Mouse (Mus musculus): ENCODE results near the gene Xpnpep1. TPM values are rescaled to one million over a fixed set of nuclear protein-coding genes. Genes with fewer than 3 reads are reported as not detected.

Xpnpep1 gene
- polyA plus RNA-seq, 1 experiment from 2014 or later: 146 TPM

DNA sequence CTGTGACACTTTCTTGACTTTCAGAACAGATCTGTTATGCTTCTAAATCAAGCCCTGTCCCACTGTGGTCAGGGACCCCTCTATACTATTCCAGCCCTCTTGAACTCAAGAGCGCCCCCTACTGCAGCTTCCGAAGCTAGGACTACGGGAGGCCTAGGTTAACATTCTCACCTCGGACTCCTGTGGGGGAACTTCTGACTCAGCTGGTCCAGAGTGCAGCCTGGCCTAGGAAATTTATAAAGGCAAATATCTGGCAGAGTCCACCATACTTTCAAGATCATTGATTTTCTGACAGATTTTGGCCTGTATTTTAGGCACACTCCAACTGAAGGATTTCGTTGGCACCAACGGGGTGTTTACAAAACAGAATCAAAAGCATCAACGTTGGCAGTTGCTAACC, 11.0 kb downstream of the Xpnpep1 start:
- no peak overlapping the region for H3K4me3 ChIP-seq
- no peaks in the 10 kb centered on the region for H3K27me3 ChIP-seq
- 86% methylated on average over 7 of the region's 7 CpGs for WGBS
- no peak overlapping the region for H3K27ac ChIP-seq
- H3K4me1 ChIP-seq: no peaks in the 10 kb centered on the region
- ATAC-seq (ENCODE audit: insufficient number of reproducible peaks, insufficient read depth, low FRiP score, low TSS enrichment, low read depth): no peak
- H3K9ac ChIP-seq: no peak overlapping the region
- no peak overlapping the region for H3K4me2 ChIP-seq
- no peaks in the 10 kb centered on the region; the same call in 1 of the 2 replicates for H3K9me3 ChIP-seq
- H3K36me3 ChIP-seq: peaks cover 59% of the 10 kb centered on the region

DNA sequence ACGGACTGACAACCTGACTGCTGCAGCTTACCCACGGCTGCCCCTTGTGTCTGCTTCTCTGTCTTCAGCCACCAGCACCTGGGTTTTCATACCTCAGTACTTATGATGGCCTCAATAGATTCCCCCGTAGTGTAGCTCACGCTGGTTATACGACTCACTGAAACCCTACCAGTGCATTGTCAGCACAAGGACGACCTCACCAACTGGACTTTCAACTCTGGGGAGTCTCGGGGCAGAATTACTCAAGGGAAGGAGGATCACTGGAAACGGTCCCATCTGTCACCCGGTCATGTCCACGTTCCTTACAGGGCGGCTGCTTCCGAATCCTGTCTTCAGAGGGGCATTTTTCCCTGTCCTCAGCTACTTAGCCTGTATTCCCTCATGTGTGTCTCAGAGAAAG, 11.8 kb downstream of the Xpnpep1 start:
- H3K9me3 ChIP-seq: no peaks in the 10 kb centered on the region; the same call in 1 of the 2 replicates
- WGBS: 92% methylated on average over 12 of the region's 12 CpGs
- no peak for ATAC-seq (ENCODE audit: insufficient number of reproducible peaks, insufficient read depth, low FRiP score, low TSS enrichment, low read depth)
- no peak overlapping the region for H3K9ac ChIP-seq
- H3K4me2 ChIP-seq: no peak overlapping the region
- H3K4me3 ChIP-seq: no peak overlapping the region
- H3K36me3 ChIP-seq: peaks cover 67% of the 10 kb centered on the region
- no peaks in the 10 kb centered on the region for H3K27me3 ChIP-seq
- no peaks in the 10 kb centered on the region for H3K4me1 ChIP-seq
- H3K27ac ChIP-seq: no peak overlapping the region

DNA sequence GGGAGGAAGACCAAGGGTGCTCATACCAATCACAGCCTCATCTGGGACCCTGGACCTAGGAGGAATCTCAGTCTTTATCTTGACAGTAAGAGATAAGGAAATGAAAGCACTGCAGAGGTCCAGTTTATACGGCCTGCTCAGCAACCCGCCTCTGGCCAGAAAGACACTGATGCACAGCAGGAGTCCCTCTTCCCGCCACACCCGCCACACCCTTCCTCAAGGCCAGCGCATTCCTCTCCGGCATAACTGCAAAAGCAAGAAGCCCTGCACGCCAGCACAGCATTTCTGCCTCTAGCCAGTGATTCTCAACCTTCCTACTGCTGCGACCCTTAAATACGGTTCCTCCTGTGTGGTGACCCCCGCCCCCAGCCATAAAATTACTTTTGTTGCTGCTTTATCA, 16.8 kb downstream of the Xpnpep1 start:
- H3K36me3 ChIP-seq: peaks cover 66% of the 10 kb centered on the region
- no peak overlapping the region for H3K9ac ChIP-seq
- no peak for ATAC-seq (ENCODE audit: insufficient number of reproducible peaks, insufficient read depth, low FRiP score, low TSS enrichment, low read depth)
- H3K4me3 ChIP-seq: no peak overlapping the region
- WGBS: 75% methylated on average over 10 of the region's 10 CpGs
- no peak overlapping the region for H3K4me2 ChIP-seq
- H3K4me1 ChIP-seq: peaks cover 3% of the 10 kb centered on the region
- H3K27me3 ChIP-seq: no peaks in the 10 kb centered on the region
- no peaks in the 10 kb centered on the region for H3K9me3 ChIP-seq
- no peak overlapping the region for H3K27ac ChIP-seq

- Histone ChIP-seq H3K4me3 (no peak overlapping the region), H3K36me3 (peaks cover 60% of the 10 kb centered on the region), H3K9me3 (no peaks in the 10 kb centered on the region), H3K4me2 (no peak overlapping the region), H3K27me3 (no peaks in the 10 kb centered on the region), H3K9ac (no peak overlapping the region), H3K4me1 (peaks cover 7% of the 10 kb centered on the region), H3K27ac (no peak overlapping the region)
- 86% methylated on average over 8 of the region's 8 CpGs for WGBS
- ATAC-seq (ENCODE audit: insufficient number of reproducible peaks, insufficient read depth, low FRiP score, low TSS enrichment, low read depth): no peak
These were observed 17.9 kb downstream of the Xpnpep1 start for GRCm38 (mm10) chr19:53022037-53022614.

GRCm38 (mm10) chr19:53021537-53021936, 18.5 kb downstream of the Xpnpep1 start:
- no peak overlapping the region for H3K27ac ChIP-seq
- H3K27me3 ChIP-seq: no peaks in the 10 kb centered on the region
- WGBS: 61% methylated on average over 10 of the region's 10 CpGs
- no peak overlapping the region for H3K9ac ChIP-seq
- H3K4me2 ChIP-seq: no peak overlapping the region
- no peaks in the 10 kb centered on the region for H3K9me3 ChIP-seq
- no peak overlapping the region for H3K4me3 ChIP-seq
- ATAC-seq (ENCODE audit: insufficient number of reproducible peaks, insufficient read depth, low FRiP score, low TSS enrichment, low read depth): no peak
- peaks cover 7% of the 10 kb centered on the region for H3K4me1 ChIP-seq
- peaks cover 56% of the 10 kb centered on the region for H3K36me3 ChIP-seq

DNA sequence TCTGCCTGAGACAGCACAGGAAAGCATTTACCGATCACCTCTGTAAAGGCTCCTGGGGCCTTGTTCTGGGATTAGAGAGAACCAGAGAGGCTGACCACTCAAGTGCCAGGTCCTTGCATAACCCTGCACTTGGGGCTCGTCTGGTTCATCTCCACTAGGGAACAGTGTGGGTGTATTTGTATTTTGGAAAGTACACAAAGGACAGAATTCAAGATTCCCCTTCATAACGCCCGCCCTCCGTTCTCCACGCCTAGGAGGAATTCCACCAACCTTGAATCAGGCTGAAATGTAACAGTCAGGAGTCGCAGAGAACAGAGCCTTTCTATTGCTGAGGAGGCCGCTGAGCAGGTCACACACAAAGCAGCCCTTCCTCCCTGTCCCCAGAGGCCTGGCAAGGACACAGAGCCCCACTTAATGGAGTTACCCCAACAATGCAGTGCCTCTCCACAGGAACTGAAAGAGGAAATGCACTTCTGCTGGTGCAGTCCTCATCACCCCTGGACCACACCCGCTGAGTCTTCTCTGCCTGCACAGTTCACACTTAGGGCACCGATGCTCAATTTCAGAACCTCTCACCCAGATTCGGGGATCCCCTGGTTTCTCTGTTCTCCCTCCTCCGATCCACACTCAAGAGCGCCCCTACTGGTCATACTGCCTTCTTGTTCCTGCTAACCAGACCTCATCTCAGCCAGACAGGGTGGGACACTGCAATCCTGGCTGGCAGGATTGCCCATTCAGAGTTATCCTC, 20.1 kb downstream of the Xpnpep1 start:
- Histone ChIP-seq H3K4me3 (no peak overlapping the region), H3K9me3 (no peaks in the 10 kb centered on the region), H3K36me3 (peaks cover 53% of the 10 kb centered on the region), H3K27me3 (no peaks in the 10 kb centered on the region), H3K4me1 (peaks cover 19% of the 10 kb centered on the region), H3K4me2 (no peak overlapping the region), H3K9ac (no peak overlapping the region), H3K27ac (no peak overlapping the region)
- 70% methylated on average over 13 of the region's 13 CpGs for WGBS
- ATAC-seq (ENCODE audit: insufficient number of reproducible peaks, insufficient read depth, low FRiP score, low TSS enrichment, low read depth): no peak

DNA sequence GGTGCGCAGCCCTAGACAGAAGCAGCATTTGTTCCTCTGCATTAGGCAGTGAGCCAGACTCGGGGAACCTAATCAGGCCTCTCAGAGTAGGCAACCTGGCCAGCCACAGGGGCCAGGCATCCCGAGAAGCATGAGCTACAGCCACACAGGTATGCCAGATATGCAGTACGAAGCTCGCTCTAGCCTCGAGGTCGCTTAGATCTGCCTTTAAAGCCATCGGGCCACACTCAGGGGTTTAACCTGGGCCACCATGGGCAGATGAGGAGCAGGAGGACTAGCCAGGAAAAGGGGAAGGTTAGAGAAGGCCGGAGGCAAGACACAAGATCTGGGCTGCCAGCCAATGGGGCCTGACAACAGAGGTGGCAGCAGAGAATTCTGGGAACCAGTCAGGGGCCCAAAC, 22.1 kb downstream of the Xpnpep1 start:
- H3K4me3 ChIP-seq: no peak overlapping the region
- no peak overlapping the region for H3K27ac ChIP-seq
- 0 out of 2 replicates have a peak overlapping the region, but pooled peaks have one; percentile 12 for H3K9ac ChIP-seq
- WGBS: 81% methylated on average over 9 of the region's 9 CpGs
- no peak overlapping the region for H3K4me2 ChIP-seq
- ATAC-seq (ENCODE audit: insufficient number of reproducible peaks, insufficient read depth, low FRiP score, low TSS enrichment, low read depth): no peak
- no peaks in the 10 kb centered on the region for H3K9me3 ChIP-seq
- no peaks in the 10 kb centered on the region for H3K27me3 ChIP-seq
- peaks cover 35% of the 10 kb centered on the region for H3K36me3 ChIP-seq
- peaks cover 28% of the 10 kb centered on the region for H3K4me1 ChIP-seq

DNA sequence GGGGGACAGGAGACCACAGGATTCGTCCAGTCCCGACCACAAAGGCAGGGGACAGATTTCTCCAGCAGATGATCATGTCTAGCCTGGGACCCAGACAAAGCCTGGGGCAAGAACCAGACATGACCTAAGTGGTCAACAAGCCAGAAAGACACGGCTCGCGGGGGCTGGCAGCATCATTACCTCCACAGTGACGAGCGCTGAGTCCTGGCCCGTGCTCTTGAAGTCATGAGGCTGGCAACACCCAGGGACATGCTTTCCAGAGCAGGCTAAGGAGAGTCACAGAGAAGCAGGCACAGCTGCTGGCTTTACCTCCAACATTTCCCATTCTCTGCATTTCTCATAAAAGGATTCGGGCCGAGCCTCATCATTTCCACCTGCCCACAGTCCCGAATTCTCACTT, 22.8 kb downstream of the Xpnpep1 start:
- H3K9ac ChIP-seq: no peak overlapping the region
- H3K4me1 ChIP-seq: peaks cover 35% of the 10 kb centered on the region
- WGBS: 77% methylated on average over 11 of the region's 11 CpGs
- ATAC-seq (ENCODE audit: insufficient number of reproducible peaks, insufficient read depth, low FRiP score, low TSS enrichment, low read depth): no peak
- H3K27ac ChIP-seq: no peak overlapping the region
- no peaks in the 10 kb centered on the region for H3K9me3 ChIP-seq
- no peaks in the 10 kb centered on the region for H3K27me3 ChIP-seq
- H3K4me3 ChIP-seq: no peak overlapping the region
- H3K4me2 ChIP-seq: no peak overlapping the region
- peaks cover 28% of the 10 kb centered on the region for H3K36me3 ChIP-seq

DNA sequence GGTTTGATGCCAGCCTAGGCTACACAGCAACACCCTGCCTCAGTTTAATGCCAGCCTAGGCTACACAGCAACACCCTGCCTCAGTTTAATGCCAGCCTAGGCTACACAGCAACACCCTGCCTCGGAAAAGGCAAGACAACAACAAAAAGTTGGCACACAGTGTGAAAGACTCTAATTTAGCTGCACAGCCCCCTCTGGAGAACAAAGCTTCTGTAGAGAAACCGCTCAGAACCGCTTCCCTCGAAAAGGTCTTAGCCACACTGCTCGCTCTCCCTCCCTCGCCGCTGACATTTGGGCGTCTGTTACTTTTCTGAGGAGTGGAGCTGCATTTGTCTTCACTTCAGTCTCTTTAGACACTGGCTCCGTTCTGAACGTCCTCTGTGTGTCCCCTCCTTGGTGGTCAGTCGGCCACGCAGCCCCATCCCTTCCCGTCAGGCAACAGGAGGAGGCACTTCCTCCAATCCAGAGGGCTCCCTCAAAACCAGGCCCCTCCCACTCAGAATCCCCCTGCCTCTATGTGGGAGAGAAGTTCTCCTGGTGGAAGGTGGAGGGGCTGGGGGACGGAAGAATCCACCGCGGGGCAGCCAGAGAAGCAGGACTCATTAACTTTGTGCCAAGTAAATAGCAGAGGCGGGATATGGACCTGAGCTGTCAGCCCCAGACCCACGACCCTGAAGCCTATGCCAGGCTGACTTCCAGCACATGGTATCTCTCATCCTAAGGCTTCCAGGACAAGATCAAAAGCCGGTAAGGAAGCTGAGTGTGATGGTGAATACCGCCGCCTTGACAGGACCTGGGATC, 24.9 kb downstream of the Xpnpep1 start:
- no peaks in the 10 kb centered on the region for H3K27me3 ChIP-seq
- H3K4me1 ChIP-seq: peaks cover 56% of the 10 kb centered on the region
- no peak for ATAC-seq (ENCODE audit: insufficient number of reproducible peaks, insufficient read depth, low FRiP score, low TSS enrichment, low read depth)
- H3K4me2 ChIP-seq: no peak overlapping the region
- H3K9ac ChIP-seq: peak overlapping the region; percentile 11; the same call in 1 of the 2 replicates
- no peak overlapping the region for H3K27ac ChIP-seq
- no peaks in the 10 kb centered on the region for H3K9me3 ChIP-seq
- peaks cover 28% of the 10 kb centered on the region; the same call in 1 of the 2 replicates for H3K36me3 ChIP-seq
- WGBS: 71% methylated on average over 21 of the region's 21 CpGs
- no peak overlapping the region for H3K4me3 ChIP-seq

DNA sequence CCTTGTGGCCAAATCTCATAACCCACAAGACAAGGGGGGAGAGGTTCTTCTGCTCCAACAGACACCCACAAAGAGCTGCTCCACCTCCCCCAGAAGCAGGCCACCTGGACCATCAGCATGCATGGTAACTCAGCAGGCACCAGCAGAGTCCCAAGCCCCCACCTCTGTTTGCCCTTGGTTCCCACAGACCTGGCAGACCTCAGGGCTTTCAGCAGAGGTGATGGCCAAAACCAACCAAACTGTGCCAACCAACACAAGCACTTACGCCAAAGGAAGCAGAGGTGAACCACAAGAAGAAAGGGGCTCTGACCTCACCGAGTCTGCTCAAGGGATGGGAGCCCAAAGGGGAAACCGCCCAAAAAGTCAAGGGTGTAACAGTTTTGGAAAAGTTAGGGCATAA, 26.3 kb downstream of the Xpnpep1 start:
- Histone ChIP-seq H3K27me3 (no peaks in the 10 kb centered on the region), H3K4me3 (no peak overlapping the region), H3K9me3 (no peaks in the 10 kb centered on the region), H3K27ac (no peak overlapping the region), H3K36me3 (peaks cover 33% of the 10 kb centered on the region), H3K9ac (no peak overlapping the region), H3K4me1 (peaks cover 70% of the 10 kb centered on the region), H3K4me2 (no peak overlapping the region)
- 96% methylated on average over 3 of the region's 3 CpGs for WGBS
- ATAC-seq (ENCODE audit: insufficient number of reproducible peaks, insufficient read depth, low FRiP score, low TSS enrichment, low read depth): no peak

DNA sequence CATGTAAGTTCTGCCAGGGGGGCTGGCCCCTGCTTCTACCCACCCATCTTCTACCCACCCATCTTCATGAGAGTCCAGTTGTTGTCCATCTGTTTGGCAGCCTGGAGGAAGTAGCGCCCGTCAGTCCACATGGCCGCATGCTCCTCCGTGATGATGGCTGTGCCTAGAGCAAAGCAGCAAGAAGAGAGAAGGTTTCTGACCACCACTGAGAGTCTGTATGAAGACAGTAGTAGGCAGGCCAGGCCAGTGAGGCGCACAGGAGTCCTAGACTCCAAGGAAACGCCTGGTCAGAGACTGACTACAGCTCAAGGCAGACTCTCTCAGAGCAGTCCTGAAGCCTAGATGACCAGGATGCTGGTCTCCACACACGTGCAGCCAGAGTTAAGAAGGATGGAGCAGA, 26.7 kb downstream of the Xpnpep1 start:
- H3K4me2 ChIP-seq: no peak overlapping the region
- no peak overlapping the region for H3K4me3 ChIP-seq
- no peaks in the 10 kb centered on the region for H3K27me3 ChIP-seq
- H3K4me1 ChIP-seq: peaks cover 72% of the 10 kb centered on the region
- H3K9ac ChIP-seq: no peak overlapping the region
- 90% methylated on average over 7 of the region's 7 CpGs for WGBS
- H3K9me3 ChIP-seq: no peaks in the 10 kb centered on the region
- H3K27ac ChIP-seq: no peak overlapping the region
- ATAC-seq (ENCODE audit: insufficient number of reproducible peaks, insufficient read depth, low FRiP score, low TSS enrichment, low read depth): no peak
- peaks cover 29% of the 10 kb centered on the region for H3K36me3 ChIP-seq

Measured in embryonic facial prominence, embryonic 13.5 days (tissue).